Mouse (Mus musculus) liver, embryonic 14.5 days (tissue): ENCODE results near the gene Olfr548-ps1.

ENCODE experiments used
- CTCF ChIP-seq: IDR thresholded peaks from 2 replicates; pipeline ENCODE4 v1.5.1; 2016; ENCODE audit warnings: antibody characterized with exemption, low read depth, control low read depth
- EP300 ChIP-seq: IDR thresholded peaks from 2 replicates; pipeline ENCODE4 v1.6.1; 2016; ENCODE audit warnings: antibody characterized with exemption, low read depth

- TF ChIP-seq CTCF (no peak), EP300 (no peak)
These were observed 35.3 kb downstream of the Olfr548-ps1 start for GRCm38 (mm10) chr7:102575998-102576397.
